Mouse (Mus musculus): Measurements from ENCODE around the gene Fam76b.

DNA sequence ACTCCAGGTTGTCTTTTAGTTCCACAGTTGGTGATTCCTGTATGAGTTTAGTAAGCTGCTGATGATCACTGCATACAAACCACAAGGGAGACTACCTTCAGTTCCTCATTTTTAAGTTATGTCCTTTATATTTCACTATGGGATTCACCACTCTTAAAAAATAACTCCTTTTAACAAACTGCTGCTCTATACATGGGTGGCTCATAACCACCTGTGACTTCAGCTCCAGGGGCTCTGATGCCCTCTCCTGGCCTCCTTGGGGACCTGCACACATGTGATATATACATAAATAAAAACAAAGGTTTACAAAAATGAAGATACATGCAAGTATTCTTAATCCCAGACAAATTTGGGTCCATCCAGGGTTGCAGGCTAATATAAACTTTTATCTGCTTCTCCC, 17.6 kb upstream of the Fam76b start:
- TF ChIP-seq ZNF384 (IDR thresholded peaks at IDR 0.05; ENCODE audit: low read depth, low read length) (no peak), MAFK (IDR thresholded peaks at IDR 0.05; ENCODE audit: insufficient read depth, low read depth, low read length) (no peak)

Data from ES-E14 (cell line).